Mouse (Mus musculus) limb, embryonic 14.5 days (tissue): ENCODE data around the gene Il2ra. TPM values are rescaled to one million over a fixed set of nuclear protein-coding genes. Genes with fewer than 3 reads are reported as not detected.

Source experiments
- ATAC-seq: fragments of 200-750 bp; cut with Nextera tagmentation; 2 replicates; pipeline ENCODE4 v1.8.0; 2017; ENCODE audit warnings: low read depth, moderate number of reproducible peaks, moderate TSS enrichment; ENCODE audit not compliant: low FRiP score
- DNase-seq: peaks from one replicate; pipeline ENCODE4 v3.0.0-alpha.2; 2015; ENCODE audit warnings: low spot score
- H3K27ac ChIP-seq: fragments of 300-500 bp; sonication (generic); replicated peaks from 2 replicates; pipeline ENCODE4 v1.5.1; 2014; ENCODE audit warnings: low read depth, mild to moderate bottlenecking, low read length, moderate library complexity, mixed read lengths
- H3K27me3 ChIP-seq: fragments of 300-500 bp; sonication (generic); 2 replicates; pipeline ENCODE4 v1.6.1; 2014; ENCODE audit warnings: low read length, mixed read lengths; ENCODE audit not compliant: control insufficient read depth, insufficient read depth
- H3K36me3 ChIP-seq: fragments of 300-500 bp; sonication (generic); 2 replicates; pipeline ENCODE4 v1.6.1; 2014; ENCODE audit warnings: mild to moderate bottlenecking, low read length, moderate library complexity, mixed read lengths; ENCODE audit not compliant: control insufficient read depth, insufficient read depth
- H3K4me1 ChIP-seq: fragments of 300-500 bp; sonication (generic); 2 replicates; pipeline ENCODE4 v1.6.1; 2014; ENCODE audit warnings: antibody characterized with exemption, low read length, mixed read lengths; ENCODE audit not compliant: control insufficient read depth, insufficient read depth
- H3K4me2 ChIP-seq: fragments of 300-500 bp; sonication (generic); replicated peaks from 2 replicates; pipeline ENCODE4 v1.6.1; 2014; ENCODE audit warnings: low read depth, mild to moderate bottlenecking, low read length, moderate library complexity; ENCODE audit not compliant: severe bottlenecking
- H3K4me3 ChIP-seq: fragments of 300-500 bp; sonication (generic); replicated peaks from 2 replicates; pipeline ENCODE4 v1.5.1; 2014; ENCODE audit warnings: low read length
- H3K9ac ChIP-seq: fragments of 300-500 bp; sonication (generic); 2 replicates; pipeline ENCODE4 v1.6.1; 2014; ENCODE audit warnings: mild to moderate bottlenecking, low read depth, low read length, moderate library complexity; ENCODE audit not compliant: severe bottlenecking
- H3K9me3 ChIP-seq: fragments of 300-500 bp; sonication (generic); 2 replicates; pipeline ENCODE4 v1.6.1; 2016; ENCODE audit warnings: low read length; ENCODE audit not compliant: control insufficient read depth
- POLR2A ChIP-seq: fragments of 200-500 bp; IDR thresholded peaks from 2 replicates; pipeline ENCODE4 v1.8.0; 2012; ENCODE audit warnings: inconsistent platforms, mild to moderate bottlenecking, moderate library complexity, borderline replicate concordance; ENCODE audit not compliant: insufficient read depth, insufficient read length; ENCODE audit errors: extremely low read depth
- WGBS: fragments of 180-500 bp; shearing (Covaris S2); extraction: QIAGEN DNeasy Blood & Tissue Kit; methylation state at CpG from one replicate; pipeline ENCODE4 v1.1.7; 2014; 5-methylcytosine and 5-hydroxymethylcytosine counted together
- polyA plus RNA-seq, 2 experiments: library from polyadenylated mRNA; depleted of rRNA in 1 of 2; stranded (reverse) in 1 of 2; unstranded in 1 of 2; fragments of >200 nt; fragmentation: Nextera tagmentation in 1 of 2; extraction: Ambion mirVana in 1 of 2; gene quantifications; 2 replicates each; pipeline versions ENCODE4 v1.2.1 to v1.2.3; 2012 to 2014

Il2ra gene
- polyA plus RNA-seq, 2 experiments: not detected

DNA sequence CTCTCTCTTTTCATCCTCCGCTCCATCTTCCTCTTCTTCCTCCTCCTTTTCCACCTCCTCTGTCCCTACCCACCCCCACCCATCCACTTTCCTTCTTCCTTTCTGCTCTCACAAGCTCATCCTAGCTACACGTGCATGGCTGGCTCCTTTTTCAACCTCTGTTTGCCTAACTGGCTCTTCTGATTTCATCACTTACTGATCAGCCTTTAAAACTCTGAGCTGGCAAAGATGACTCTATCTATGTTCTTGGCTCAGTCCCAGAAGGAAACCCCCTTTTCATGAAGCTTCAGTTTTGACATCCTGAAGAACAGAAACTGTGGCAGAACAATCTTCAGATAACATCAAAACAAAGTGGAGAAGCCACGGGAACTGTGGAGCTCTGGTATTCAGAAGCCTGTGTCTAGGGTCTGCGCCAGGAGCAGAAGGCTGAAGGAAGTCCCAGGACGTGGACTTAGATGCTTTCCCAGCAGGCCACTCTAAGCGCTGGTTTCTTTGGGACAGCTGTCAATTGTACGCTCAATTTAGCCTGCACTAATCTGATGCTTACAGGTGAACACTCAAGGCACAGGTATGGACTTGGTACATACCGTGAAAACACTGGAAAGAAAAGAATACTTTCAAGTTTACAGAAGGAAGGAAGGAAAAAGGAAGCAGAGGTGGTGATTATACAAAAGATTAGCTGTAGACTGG lies 47.7 kb downstream of the Il2ra start:
- DNase-seq (no peak), ATAC-seq (no peak)
- Histone ChIP-seq H3K27me3 (no peaks in the 10 kb centered on the region), H3K9me3 (no peaks in the 10 kb centered on the region), H3K4me3 (no peak overlapping the region), H3K4me1 (no peaks in the 10 kb centered on the region), H3K4me2 (no peak overlapping the region), H3K36me3 (no peaks in the 10 kb centered on the region), H3K27ac (no peak overlapping the region), H3K9ac (no peak overlapping the region)
- no peak for TF ChIP-seq POLR2A
- WGBS: 71% methylated on average over 8 of the region's 8 CpGs

DNA sequence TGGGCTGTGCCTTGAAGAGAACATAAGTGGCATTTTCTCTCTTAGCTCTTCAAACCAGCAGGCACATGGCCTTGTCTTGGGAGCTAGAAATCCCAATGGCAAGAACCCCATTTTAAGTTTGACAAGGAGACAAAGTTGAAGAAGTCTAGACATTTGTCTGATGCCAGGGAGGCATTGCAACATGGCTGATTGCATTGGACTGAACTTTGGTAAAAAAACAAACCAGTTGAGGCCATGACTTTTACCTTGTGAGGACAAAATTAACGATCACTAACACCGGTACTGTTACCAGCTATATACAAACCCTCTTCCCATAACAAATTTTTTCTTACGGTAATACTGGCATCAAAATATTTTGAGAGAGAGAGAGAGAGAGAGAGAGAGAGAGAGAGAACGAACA lies 50.7 kb downstream of the Il2ra start:
- TF ChIP-seq POLR2A: no peak
- H3K9me3 ChIP-seq: no peaks in the 10 kb centered on the region
- 90% methylated on average over 4 of the region's 4 CpGs for WGBS
- H3K4me1 ChIP-seq: no peaks in the 10 kb centered on the region
- H3K4me3 ChIP-seq: no peak overlapping the region
- ATAC-seq: no peak
- no peak overlapping the region for H3K27ac ChIP-seq
- H3K27me3 ChIP-seq: no peaks in the 10 kb centered on the region
- no peak overlapping the region for H3K9ac ChIP-seq
- H3K4me2 ChIP-seq: no peak overlapping the region
- H3K36me3 ChIP-seq: no peaks in the 10 kb centered on the region
- DNase-seq: no peak

DNA sequence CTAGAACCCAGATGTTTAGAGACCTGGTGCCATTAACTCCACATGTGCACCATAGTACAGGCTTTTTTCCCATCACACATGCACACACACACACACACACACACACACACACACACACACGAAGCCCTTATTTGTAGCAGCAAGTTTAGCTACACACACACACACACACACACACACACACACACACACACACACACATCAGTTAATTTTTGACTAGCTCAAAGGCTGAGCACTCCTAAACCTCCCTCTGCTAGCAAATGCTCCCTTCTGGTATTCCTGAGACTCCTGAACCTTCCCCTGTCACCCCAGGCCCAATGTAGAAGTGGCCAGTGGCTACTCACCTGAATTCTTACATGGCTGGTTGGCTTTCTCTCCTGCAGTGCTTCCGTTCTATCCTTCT lies 51.5 kb downstream of the Il2ra start:
- TF ChIP-seq POLR2A: no peak
- ATAC-seq: no peak
- Histone ChIP-seq H3K36me3 (no peaks in the 10 kb centered on the region), H3K27me3 (no peaks in the 10 kb centered on the region), H3K9me3 (no peaks in the 10 kb centered on the region), H3K4me3 (no peak overlapping the region), H3K4me1 (no peaks in the 10 kb centered on the region), H3K27ac (no peak overlapping the region), H3K9ac (no peak overlapping the region), H3K4me2 (no peak overlapping the region)
- 79% methylated on average over 2 of the region's 2 CpGs for WGBS
- DNase-seq: no peak

DNA sequence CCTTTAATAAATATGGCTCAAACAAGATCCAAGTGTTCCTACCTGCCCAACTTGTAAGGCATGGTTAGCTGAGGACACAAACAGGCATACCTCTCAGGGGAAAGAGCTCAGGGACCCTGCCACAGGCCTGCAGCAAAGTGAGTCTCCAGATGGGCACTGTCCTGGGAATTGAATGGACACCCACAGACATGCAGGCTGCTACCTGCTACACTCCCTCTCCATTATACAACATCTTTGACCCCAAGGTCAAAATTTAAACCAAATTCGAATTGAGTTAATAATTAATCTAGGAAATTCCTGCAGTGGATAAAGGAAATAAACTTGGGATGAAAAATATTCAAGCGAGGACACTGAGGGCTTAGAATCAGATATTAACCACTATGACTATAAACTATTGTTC lies 53.3 kb downstream of the Il2ra start:
- no peak overlapping the region for H3K4me3 ChIP-seq
- no peak overlapping the region for H3K27ac ChIP-seq
- no peak overlapping the region for H3K4me2 ChIP-seq
- WGBS: 68% methylated on average over 2 of the region's 2 CpGs
- no peak for ATAC-seq
- no peaks in the 10 kb centered on the region for H3K27me3 ChIP-seq
- H3K36me3 ChIP-seq: no peaks in the 10 kb centered on the region
- TF ChIP-seq POLR2A: no peak
- no peak overlapping the region for H3K9ac ChIP-seq
- DNase-seq: no peak
- H3K9me3 ChIP-seq: no peaks in the 10 kb centered on the region
- H3K4me1 ChIP-seq: no peaks in the 10 kb centered on the region

DNA sequence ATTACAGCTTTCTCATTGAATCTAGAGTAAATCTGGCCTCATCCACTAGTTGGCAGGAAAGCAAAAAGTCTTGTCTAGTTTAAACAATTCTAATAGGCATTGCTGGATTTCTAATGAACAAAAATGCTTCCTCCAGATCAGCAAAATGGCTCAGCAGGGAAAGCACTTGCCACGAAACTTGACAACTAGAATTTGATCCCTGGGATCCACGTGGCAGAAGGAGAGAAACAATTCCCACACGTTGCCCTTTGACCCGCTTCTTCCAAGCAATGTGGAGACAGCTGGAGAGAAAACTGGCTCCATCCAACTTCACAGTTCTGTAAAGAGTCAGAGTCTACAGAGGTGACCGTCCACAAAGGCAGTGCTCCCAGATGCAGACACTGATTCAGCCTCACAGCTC lies 56.4 kb downstream of the Il2ra start:
- no peaks in the 10 kb centered on the region for H3K27me3 ChIP-seq
- WGBS: 46% methylated on average over 5 of the region's 5 CpGs
- no peak overlapping the region for H3K4me2 ChIP-seq
- H3K9me3 ChIP-seq: no peaks in the 10 kb centered on the region
- DNase-seq (no peak), ATAC-seq (no peak)
- H3K4me3 ChIP-seq: no peak overlapping the region
- TF ChIP-seq POLR2A: no peak
- no peak overlapping the region for H3K27ac ChIP-seq
- no peaks in the 10 kb centered on the region for H3K4me1 ChIP-seq
- no peaks in the 10 kb centered on the region for H3K36me3 ChIP-seq
- H3K9ac ChIP-seq: no peak overlapping the region
